Mouse (Mus musculus) spleen, adult 2 months (tissue): ENCODE results near the gene Hdac7. TPM values are rescaled to one million over a fixed set of nuclear protein-coding genes. Genes with fewer than 3 reads are reported as not detected.

Source experiments
- DNase-seq, 2 experiments: peaks; one replicate each; pipeline versions ENCODE4 v3.0.0 to v3.0.0-alpha.2; 2012 to 2021; ENCODE audit warnings: low spot score in 2 of 2, low read depth in 1 of 2
- H3K27ac ChIP-seq: fragments of 200-500 bp; 2 replicates; pipeline ENCODE4 v1.5.1; 2012; ENCODE audit warnings: low read length, inconsistent platforms; ENCODE audit not compliant: insufficient read depth
- H3K27me3 ChIP-seq: fragments of 200-500 bp; 2 replicates; pipeline ENCODE4 v1.6.1; 2012; ENCODE audit warnings: mild to moderate bottlenecking, moderate library complexity, low read length, inconsistent platforms; ENCODE audit not compliant: control insufficient read depth, insufficient read depth
- H3K36me3 ChIP-seq: fragments of 200-500 bp; 2 replicates; pipeline ENCODE4 v1.6.1; 2012; ENCODE audit warnings: mild to moderate bottlenecking, low read length, inconsistent platforms; ENCODE audit not compliant: control insufficient read depth, insufficient read depth
- H3K4me1 ChIP-seq: fragments of 200-500 bp; 2 replicates; pipeline ENCODE4 v1.6.1; 2011; ENCODE audit warnings: inconsistent platforms; ENCODE audit not compliant: control insufficient read depth, insufficient read depth, insufficient read length
- H3K4me3 ChIP-seq: fragments of 200-500 bp; 2 replicates; pipeline ENCODE4 v1.5.1; 2011; ENCODE audit warnings: mild to moderate bottlenecking, inconsistent platforms; ENCODE audit not compliant: insufficient read depth, insufficient read length; ENCODE audit errors: extremely low read depth
- CTCF ChIP-seq: fragments of 200-500 bp; IDR thresholded peaks from 2 replicates; pipeline ENCODE4 v1.5.1; 2011; ENCODE audit warnings: mild to moderate bottlenecking, inconsistent platforms; ENCODE audit not compliant: insufficient read depth, insufficient read length, insufficient replicate concordance; ENCODE audit errors: extremely low read depth
- POLR2A ChIP-seq: fragments of 200-500 bp; IDR thresholded peaks from 2 replicates; pipeline ENCODE4 v1.6.1; 2011; ENCODE audit warnings: low read depth, low read length, inconsistent platforms
- WGBS: fragments of 180-500 bp; shearing (Covaris S2); methylation state at CpG from one replicate; pipeline ENCODE4 v1.1.7; 2018; 5-methylcytosine and 5-hydroxymethylcytosine counted together
- polyA plus RNA-seq: library from polyadenylated mRNA; depleted of rRNA; stranded (reverse); fragments of >200 nt; gene quantifications from 2 replicates; pipeline ENCODE4 v1.2.3, GENCODE M21; 2012

Gene Hdac7
- polyA plus RNA-seq, 1 experiment, result 104 TPM

DNA sequence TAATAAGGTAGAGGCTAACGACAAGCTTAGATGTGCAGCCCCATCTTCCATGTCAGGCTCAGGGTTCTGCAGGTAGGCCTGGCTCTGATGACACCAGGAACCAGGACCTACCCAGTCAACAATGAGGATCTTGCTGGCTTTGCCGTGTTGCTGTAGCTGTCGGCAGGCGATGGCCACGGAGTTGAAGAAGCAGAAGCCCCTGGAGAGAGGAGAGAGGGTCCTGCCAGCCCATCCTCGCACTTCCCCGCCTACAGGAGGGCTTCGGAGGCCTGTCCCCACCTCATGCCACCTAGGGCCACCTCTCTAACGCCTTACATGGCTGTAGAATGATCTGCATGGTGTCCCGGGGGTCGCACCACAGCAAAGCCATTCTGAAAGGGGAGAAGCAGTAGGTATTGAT, 44.9 kb downstream of the Hdac7 start:
- Histone ChIP-seq H3K36me3 (peaks cover 55% of the 10 kb centered on the region), H3K4me1 (no peaks in the 10 kb centered on the region), H3K4me3 (no peak overlapping the region), H3K27me3 (no peaks in the 10 kb centered on the region), H3K27ac (no peak overlapping the region)
- TF ChIP-seq POLR2A, result no peak
- no peak for TF ChIP-seq CTCF
- no peak for DNase-seq
- 93% methylated on average over 11 of the region's 11 CpGs for WGBS

DNA sequence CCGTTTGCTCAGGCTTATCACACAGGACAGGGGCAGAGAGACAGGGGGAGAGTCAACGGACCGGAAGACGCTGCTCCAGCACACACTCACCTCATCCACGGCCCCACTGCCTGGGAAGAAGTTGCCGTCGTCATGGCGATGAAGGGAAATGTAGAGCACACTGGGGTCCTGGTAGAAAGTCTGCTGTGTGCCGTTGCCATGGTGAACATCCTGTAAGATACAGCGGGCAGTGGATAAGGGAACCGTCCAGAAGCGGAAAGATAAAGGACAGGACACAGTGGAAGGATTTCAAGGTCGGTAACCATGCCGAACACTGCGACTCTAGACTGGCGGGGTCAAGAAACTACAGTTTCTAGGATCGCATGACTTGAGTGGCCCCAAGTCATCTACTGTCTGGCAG, 46.2 kb downstream of the Hdac7 start:
- DNase-seq, result no peak
- peaks cover 58% of the 10 kb centered on the region for H3K36me3 ChIP-seq
- TF ChIP-seq POLR2A (no peak), CTCF (no peak)
- H3K4me1 ChIP-seq, result no peaks in the 10 kb centered on the region
- no peaks in the 10 kb centered on the region for H3K27me3 ChIP-seq
- no peak overlapping the region for H3K27ac ChIP-seq
- 94% methylated on average over 17 of the region's 17 CpGs for WGBS
- H3K4me3 ChIP-seq, result no peak overlapping the region

DNA sequence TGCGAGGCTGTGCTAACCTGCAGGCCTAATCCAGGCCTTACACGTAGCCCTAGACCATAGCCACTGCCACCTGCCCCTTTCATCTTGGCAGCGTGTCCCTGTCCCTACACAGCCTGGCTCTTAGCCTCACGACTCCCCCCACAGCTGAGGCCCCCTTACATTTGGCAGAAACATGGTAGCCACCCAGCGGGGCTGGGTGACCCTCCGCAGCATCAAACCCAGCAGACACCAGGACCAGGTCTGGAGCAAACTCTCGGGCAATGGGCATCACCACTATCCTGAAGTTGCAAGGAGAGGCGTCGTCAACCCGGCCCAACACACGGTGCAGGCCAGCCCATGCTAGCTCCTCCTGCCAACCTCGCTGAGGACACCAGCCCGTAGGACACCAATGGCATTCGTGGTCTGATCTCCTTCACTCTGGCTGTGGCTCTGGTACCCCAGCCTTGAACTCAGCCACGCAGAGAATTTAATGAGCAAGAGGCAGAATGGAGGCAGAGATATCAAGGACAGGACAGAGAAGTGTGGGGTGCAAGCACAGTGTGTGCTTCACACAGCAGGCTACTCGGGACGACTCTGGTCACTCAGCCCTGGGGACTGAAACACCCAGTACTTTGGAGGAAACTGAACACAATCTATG, 47.5 kb downstream of the Hdac7 start:
- TF ChIP-seq CTCF (no peak), POLR2A (no peak)
- DNase-seq, result no peak
- Histone ChIP-seq H3K27ac (no peak overlapping the region), H3K4me1 (no peaks in the 10 kb centered on the region), H3K4me3 (no peak overlapping the region), H3K36me3 (peaks cover 60% of the 10 kb centered on the region), H3K27me3 (no peaks in the 10 kb centered on the region)
- WGBS, result 95% methylated on average over 17 of the region's 17 CpGs

DNA sequence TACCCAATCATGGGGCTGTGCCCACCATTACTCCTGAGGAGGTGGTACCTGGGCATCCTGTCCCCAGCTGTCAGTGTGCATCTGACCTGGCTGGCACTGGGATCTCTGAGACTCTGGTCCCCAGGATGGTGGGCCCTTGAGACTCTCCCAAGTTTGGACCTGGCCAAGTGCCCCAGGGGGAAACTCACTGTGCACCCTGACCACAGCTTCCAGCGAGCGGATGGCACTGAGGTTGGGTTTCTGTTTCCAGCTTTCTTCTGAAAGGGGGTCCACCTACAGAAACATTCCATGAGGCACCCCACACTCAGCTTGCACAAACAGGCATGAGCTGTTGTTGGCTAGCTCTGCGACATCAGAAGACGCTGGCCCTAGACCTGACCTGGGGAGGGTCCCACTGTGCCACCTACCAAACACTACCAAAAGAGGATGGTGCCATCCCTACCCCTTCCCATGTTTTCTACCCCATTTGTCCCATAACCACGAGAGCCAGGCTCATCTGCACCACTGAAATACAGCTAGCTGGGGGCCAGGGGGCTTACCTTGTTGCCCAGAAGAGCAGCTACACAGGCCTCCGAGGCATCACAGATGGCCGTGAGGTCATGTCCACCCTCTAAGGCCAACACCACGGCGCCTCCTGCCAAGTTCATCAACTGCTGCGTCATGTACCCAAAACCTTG, 48.6 kb downstream of the Hdac7 start:
- Histone ChIP-seq H3K27me3 (no peaks in the 10 kb centered on the region), H3K36me3 (peaks cover 50% of the 10 kb centered on the region), H3K27ac (no peak overlapping the region), H3K4me3 (no peak overlapping the region), H3K4me1 (no peaks in the 10 kb centered on the region)
- no peak for DNase-seq
- 95% methylated on average over 10 of the region's 10 CpGs for WGBS
- TF ChIP-seq CTCF, result no peak
- TF ChIP-seq POLR2A, result no peak

DNA sequence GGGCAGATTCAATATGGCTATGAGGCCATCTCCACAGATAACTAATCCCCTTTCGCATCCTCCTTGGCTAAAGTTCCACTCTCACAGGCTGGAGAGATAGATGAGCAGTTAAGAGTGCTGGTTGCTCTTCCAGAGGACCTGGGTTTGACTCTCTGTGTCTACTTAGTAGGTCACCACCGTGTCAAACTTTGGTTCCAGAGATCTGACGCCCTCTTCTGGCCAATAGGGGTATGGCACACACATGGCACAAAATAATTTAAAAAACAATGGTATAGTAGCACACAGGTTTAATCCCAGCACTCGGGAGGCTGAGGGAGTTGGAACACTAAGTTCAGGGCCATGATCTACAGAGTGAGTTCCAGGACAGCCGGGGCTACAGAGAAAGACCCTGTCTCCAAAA, 50.0 kb downstream of the Hdac7 start:
- whole genome bisulfite sequencing, result 79% methylated on average over 5 of the region's 5 CpGs
- no peak for DNase-seq
- H3K36me3 ChIP-seq, result peaks cover 41% of the 10 kb centered on the region

DNA sequence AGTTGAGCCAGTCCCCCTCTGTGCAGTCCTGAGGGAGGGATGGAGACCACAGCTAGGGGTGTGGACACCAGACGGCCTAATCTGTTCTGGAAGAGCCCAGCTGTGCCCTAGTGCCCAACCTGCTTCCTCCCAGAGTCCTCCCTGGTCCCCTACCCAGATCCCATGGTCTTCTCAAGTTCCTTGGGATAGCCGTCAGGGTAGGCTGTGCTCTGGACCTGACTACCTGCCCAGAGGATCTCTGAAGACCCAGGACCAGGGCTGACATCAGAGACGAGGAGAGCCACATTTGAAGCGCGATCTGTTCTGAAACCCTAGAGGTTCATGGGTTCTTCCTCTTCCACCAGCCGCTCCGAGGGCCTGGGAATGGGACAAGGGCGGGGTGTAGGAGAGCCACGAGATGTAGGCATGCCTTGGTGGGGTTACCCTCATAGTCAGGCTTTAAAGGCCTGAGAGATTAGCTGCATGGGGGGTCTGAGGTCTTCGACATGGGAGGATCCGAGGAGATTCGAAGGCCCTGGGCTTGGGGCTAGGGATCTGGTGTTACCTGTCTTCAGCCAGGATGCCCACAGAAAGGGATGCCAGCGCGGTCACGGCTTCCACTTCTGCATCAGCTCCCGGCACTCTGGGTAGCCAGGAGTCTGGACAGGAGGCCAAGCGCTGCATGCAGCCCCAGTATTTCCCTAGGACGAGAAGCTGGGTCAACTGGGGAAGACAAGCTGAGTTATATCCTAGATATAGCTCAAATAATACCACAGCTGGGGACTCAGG, 50.7 kb downstream of the Hdac7 start:
- WGBS, result 93% methylated on average over 18 of the region's 18 CpGs
- TF ChIP-seq CTCF (no peak), POLR2A (no peak)
- Histone ChIP-seq H3K4me3 (no peak overlapping the region), H3K36me3 (peaks cover 39% of the 10 kb centered on the region), H3K4me1 (no peaks in the 10 kb centered on the region; the same call in 1 of the 2 replicates), H3K27ac (no peak overlapping the region), H3K27me3 (no peaks in the 10 kb centered on the region)
- DNase-seq, result no peak

More for the DNA sequence above, 50.0 kb downstream of the Hdac7 start:
- H3K4me1 ChIP-seq, result no peaks in the 10 kb centered on the region
- H3K27me3 ChIP-seq, result no peaks in the 10 kb centered on the region
- H3K27ac ChIP-seq, result no peak overlapping the region
- no peak overlapping the region for H3K4me3 ChIP-seq
- TF ChIP-seq POLR2A (no peak), CTCF (no peak)
